Mouse (Mus musculus): ENCODE measurements around the gene Zfyve28. TPM values are rescaled to one million over a fixed set of nuclear protein-coding genes. Genes with fewer than 3 reads are reported as not detected.

Zfyve28 gene
- polyA plus RNA-seq, 1 experiment from 2014 or later = 7.8 TPM

- no peak overlapping the region for H3K4me3 ChIP-seq (ENCODE audit: inconsistent target)
- 92% methylated on average over 6 of the region's 6 CpGs for WGBS (ENCODE audit: missing documents)
- no peaks in the 10 kb centered on the region for H3K79me2 ChIP-seq (ENCODE audit: inconsistent target)
- no peak overlapping the region for H3K27ac ChIP-seq
- H3K36me3 ChIP-seq (ENCODE audit: inconsistent target) = no peaks in the 10 kb centered on the region
Measured at GRCm38 (mm10) chr5:34276746-34277145, 11.5 kb downstream of the Zfyve28 start.

GRCm38 (mm10) chr5:34276191-34276590, 12.1 kb downstream of the Zfyve28 start:
- Histone ChIP-seq H3K36me3 (ENCODE audit: inconsistent target) (no peaks in the 10 kb centered on the region), H3K79me2 (ENCODE audit: inconsistent target) (no peaks in the 10 kb centered on the region), H3K27ac (no peak overlapping the region), H3K4me3 (ENCODE audit: inconsistent target) (no peak overlapping the region)
- WGBS (ENCODE audit: missing documents) = 89% methylated on average over 7 of the region's 7 CpGs

GRCm38 (mm10) chr5:34274676-34275293, 13.5 kb downstream of the Zfyve28 start:
- Histone ChIP-seq H3K36me3 (ENCODE audit: inconsistent target) (no peaks in the 10 kb centered on the region), H3K27ac (no peak overlapping the region), H3K79me2 (ENCODE audit: inconsistent target) (no peaks in the 10 kb centered on the region), H3K4me3 (ENCODE audit: inconsistent target) (no peak overlapping the region)
- WGBS (ENCODE audit: missing documents) = 94% methylated on average over 10 of the region's 10 CpGs

- no peak overlapping the region for H3K27ac ChIP-seq
- H3K79me2 ChIP-seq (ENCODE audit: inconsistent target) = no peaks in the 10 kb centered on the region
- 96% methylated on average over 3 of the region's 3 CpGs for WGBS (ENCODE audit: missing documents)
- H3K4me3 ChIP-seq (ENCODE audit: inconsistent target) = no peak overlapping the region
- no peaks in the 10 kb centered on the region for H3K36me3 ChIP-seq (ENCODE audit: inconsistent target)
Measured at GRCm38 (mm10) chr5:34274268-34274667, 14.0 kb downstream of the Zfyve28 start.

GRCm38 (mm10) chr5:34273251-34273681, 15.0 kb downstream of the Zfyve28 start:
- Histone ChIP-seq H3K79me2 (ENCODE audit: inconsistent target) (no peaks in the 10 kb centered on the region), H3K27ac (no peak overlapping the region), H3K4me3 (ENCODE audit: inconsistent target) (no peak overlapping the region), H3K36me3 (ENCODE audit: inconsistent target) (no peaks in the 10 kb centered on the region)
- WGBS (ENCODE audit: missing documents) = 94% methylated on average over 5 of the region's 5 CpGs

- WGBS (ENCODE audit: missing documents) = 46% methylated on average over 4 of the region's 4 CpGs
- Histone ChIP-seq H3K4me3 (ENCODE audit: inconsistent target) (no peak overlapping the region), H3K36me3 (ENCODE audit: inconsistent target) (no peaks in the 10 kb centered on the region), H3K27ac (no peak overlapping the region), H3K79me2 (ENCODE audit: inconsistent target) (no peaks in the 10 kb centered on the region)
Measured at GRCm38 (mm10) chr5:34271743-34272142, 16.5 kb downstream of the Zfyve28 start.

GRCm38 (mm10) chr5:34269921-34270465, 18.3 kb downstream of the Zfyve28 start:
- no peaks in the 10 kb centered on the region for H3K79me2 ChIP-seq (ENCODE audit: inconsistent target)
- 75% methylated on average over 12 of the region's 12 CpGs for WGBS (ENCODE audit: missing documents)
- H3K27ac ChIP-seq = no peak overlapping the region
- no peak overlapping the region for H3K4me3 ChIP-seq (ENCODE audit: inconsistent target)
- H3K36me3 ChIP-seq (ENCODE audit: inconsistent target) = no peaks in the 10 kb centered on the region

GRCm38 (mm10) chr5:34269197-34269920, 18.9 kb downstream of the Zfyve28 start:
- Histone ChIP-seq H3K36me3 (ENCODE audit: inconsistent target) (no peaks in the 10 kb centered on the region), H3K79me2 (ENCODE audit: inconsistent target) (no peaks in the 10 kb centered on the region), H3K4me3 (ENCODE audit: inconsistent target) (no peak overlapping the region), H3K27ac (no peak overlapping the region)
- 89% methylated on average over 15 of the region's 16 CpGs for WGBS (ENCODE audit: missing documents)

- Histone ChIP-seq H3K79me2 (ENCODE audit: inconsistent target) (no peaks in the 10 kb centered on the region), H3K4me3 (ENCODE audit: inconsistent target) (no peak overlapping the region), H3K36me3 (ENCODE audit: inconsistent target) (no peaks in the 10 kb centered on the region), H3K27ac (no peak overlapping the region)
- WGBS (ENCODE audit: missing documents) = 52% methylated on average over 4 of the region's 4 CpGs
Measured at GRCm38 (mm10) chr5:34266065-34266464, 22.2 kb downstream of the Zfyve28 start.

GRCm38 (mm10) chr5:34259172-34259816, 29.0 kb downstream of the Zfyve28 start:
- Histone ChIP-seq H3K27ac (no peak overlapping the region), H3K36me3 (ENCODE audit: inconsistent target) (no peaks in the 10 kb centered on the region), H3K79me2 (ENCODE audit: inconsistent target) (no peaks in the 10 kb centered on the region), H3K4me3 (ENCODE audit: inconsistent target) (no peak overlapping the region)
- WGBS (ENCODE audit: missing documents) = 74% methylated on average over 3 of the region's 3 CpGs

- Histone ChIP-seq H3K79me2 (ENCODE audit: inconsistent target) (no peaks in the 10 kb centered on the region), H3K4me3 (ENCODE audit: inconsistent target) (no peak overlapping the region), H3K36me3 (ENCODE audit: inconsistent target) (no peaks in the 10 kb centered on the region), H3K27ac (peak overlapping the region; percentile 54)
- WGBS (ENCODE audit: missing documents) = 76% methylated on average over 3 of the region's 3 CpGs
Measured at GRCm38 (mm10) chr5:34255189-34255588, 33.1 kb downstream of the Zfyve28 start.

GRCm38 (mm10) chr5:34254309-34254708, 33.9 kb downstream of the Zfyve28 start:
- no peak overlapping the region for H3K4me3 ChIP-seq (ENCODE audit: inconsistent target)
- H3K36me3 ChIP-seq (ENCODE audit: inconsistent target) = no peaks in the 10 kb centered on the region
- WGBS (ENCODE audit: missing documents) = 28% methylated on average over 8 of the region's 8 CpGs
- peak overlapping the region; percentile 54 for H3K27ac ChIP-seq
- no peaks in the 10 kb centered on the region for H3K79me2 ChIP-seq (ENCODE audit: inconsistent target)

GRCm38 (mm10) chr5:34252967-34253519, 35.2 kb downstream of the Zfyve28 start:
- Histone ChIP-seq H3K36me3 (ENCODE audit: inconsistent target) (no peaks in the 10 kb centered on the region), H3K27ac (no peak overlapping the region), H3K79me2 (ENCODE audit: inconsistent target) (no peaks in the 10 kb centered on the region), H3K4me3 (ENCODE audit: inconsistent target) (no peak overlapping the region)
- WGBS (ENCODE audit: missing documents) = 76% methylated on average over 4 of the region's 4 CpGs

- H3K4me3 ChIP-seq (ENCODE audit: inconsistent target) = no peak overlapping the region
- no peaks in the 10 kb centered on the region for H3K79me2 ChIP-seq (ENCODE audit: inconsistent target)
- H3K36me3 ChIP-seq (ENCODE audit: inconsistent target) = no peaks in the 10 kb centered on the region
- 87% methylated on average over 4 of the region's 4 CpGs for WGBS (ENCODE audit: missing documents)
- no peak overlapping the region for H3K27ac ChIP-seq
Measured at GRCm38 (mm10) chr5:34252307-34252966, 35.8 kb downstream of the Zfyve28 start.

Measured in macrophage (primary cell).